Mouse (Mus musculus) spleen, adult 18-20 months (tissue): ENCODE data around the gene Kalrn.

Experiments used
- DNase-seq, 2 experiments: peaks; one replicate each; pipeline ENCODE4 v3.0.0; 2022; ENCODE audit warnings: mixed read lengths in 2 of 2

Gene Kalrn

GRCm38 (mm10) chr16:34167042-34167441 is 406.3 kb downstream of the Kalrn start:
- DNase-seq, result no peak

- no peak for DNase-seq
Observed at GRCm38 (mm10) chr16:34163086-34163485, 410.2 kb downstream of the Kalrn start.

DNA sequence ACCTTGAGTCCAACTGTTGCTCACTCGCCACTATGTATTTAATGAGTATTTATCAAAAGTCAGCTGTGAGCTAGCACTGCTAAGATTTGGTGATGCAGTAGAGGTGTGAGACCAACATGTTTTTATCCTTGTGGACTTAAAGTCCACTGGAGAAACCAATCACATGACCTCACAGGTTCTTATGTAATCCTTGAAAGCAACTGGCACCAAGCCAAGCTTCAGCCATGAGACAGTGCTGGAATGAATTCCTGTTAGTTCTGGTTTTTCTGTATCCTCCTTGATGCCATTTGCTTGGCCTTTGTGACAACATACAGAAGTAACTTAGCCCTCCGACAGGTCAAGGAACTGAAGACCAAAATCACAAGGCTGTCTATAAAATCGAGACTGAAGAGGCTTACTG is 413.8 kb downstream of the Kalrn start:
- DNase-seq, result no peak

GRCm38 (mm10) chr16:34157386-34158135 is 415.8 kb downstream of the Kalrn start:
- no peak for DNase-seq

- no peak for DNase-seq
Observed at GRCm38 (mm10) chr16:34155696-34156095, 417.6 kb downstream of the Kalrn start.

- no peak for DNase-seq
Observed at GRCm38 (mm10) chr16:34154903-34155302, 418.4 kb downstream of the Kalrn start.

DNA sequence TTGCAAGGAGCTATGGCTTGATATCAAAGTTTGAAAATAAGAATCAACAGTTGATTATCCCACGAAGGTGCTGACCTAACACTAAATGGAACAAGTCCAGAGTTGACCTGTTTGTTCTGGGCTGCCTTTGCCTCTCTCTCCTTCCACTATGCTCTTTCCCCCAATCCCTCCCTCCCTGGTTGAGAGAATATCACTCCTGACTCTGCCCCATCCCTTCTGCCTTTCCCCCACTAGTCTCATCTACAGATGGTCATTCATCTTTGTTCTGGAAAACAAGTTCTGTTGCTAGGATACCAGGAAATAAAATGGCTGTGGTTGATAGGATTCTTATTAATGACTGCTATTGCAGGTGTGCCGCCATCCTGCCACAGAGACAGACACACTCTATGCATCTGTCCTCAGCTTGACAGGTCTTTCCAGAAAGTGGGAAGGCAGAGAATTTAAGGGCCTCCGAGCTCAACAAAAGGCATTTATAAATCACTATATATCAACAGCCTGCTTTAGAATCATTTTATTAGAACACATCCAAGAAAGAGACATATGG is 421.7 kb downstream of the Kalrn start:
- no peak for DNase-seq

DNA sequence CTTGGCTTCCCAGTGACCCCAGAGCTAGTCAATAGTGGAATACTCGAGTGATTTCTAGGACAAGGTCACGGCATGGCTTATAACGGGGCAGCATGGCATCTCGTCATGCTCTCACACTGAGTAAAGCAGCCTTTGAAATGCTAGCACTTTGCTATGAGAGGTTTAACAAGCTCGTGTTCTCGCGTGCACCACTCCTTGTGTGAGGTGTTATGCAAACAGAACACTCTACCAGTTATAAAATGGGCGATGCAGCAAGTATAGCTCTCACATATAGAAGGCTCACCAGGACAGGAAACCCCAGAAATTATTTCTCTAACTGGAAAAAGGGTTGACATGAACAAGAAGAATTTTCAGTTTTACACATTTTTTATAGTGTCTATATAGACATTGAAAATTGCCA is 431.7 kb downstream of the Kalrn start:
- DNase-seq, result no peak

- DNase-seq, result no peak
Observed at GRCm38 (mm10) chr16:34135074-34135473, 438.3 kb downstream of the Kalrn start.

GRCm38 (mm10) chr16:34134628-34135027 is 438.7 kb downstream of the Kalrn start:
- no peak for DNase-seq

DNA sequence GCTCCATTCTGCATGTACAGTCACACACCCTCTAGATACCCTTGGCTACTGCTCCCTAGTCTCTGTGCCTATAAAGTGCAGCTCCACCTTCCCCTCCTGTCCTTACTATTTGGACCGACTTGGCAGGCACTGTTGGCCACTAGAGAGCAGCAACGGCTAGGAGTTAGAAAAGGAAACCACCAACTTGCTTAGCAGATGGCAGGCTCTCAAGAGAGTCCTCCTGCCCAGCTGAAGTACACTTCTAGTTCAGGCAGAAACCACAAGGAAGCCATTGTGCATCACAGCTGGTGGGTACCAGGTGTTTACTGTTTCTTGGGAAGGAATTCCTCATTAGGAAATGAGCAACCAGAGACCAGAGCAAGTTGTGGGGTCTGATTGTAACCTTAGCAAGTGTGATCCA is 447.7 kb downstream of the Kalrn start:
- DNase-seq, result peak; percentile 24 to 57

DNA sequence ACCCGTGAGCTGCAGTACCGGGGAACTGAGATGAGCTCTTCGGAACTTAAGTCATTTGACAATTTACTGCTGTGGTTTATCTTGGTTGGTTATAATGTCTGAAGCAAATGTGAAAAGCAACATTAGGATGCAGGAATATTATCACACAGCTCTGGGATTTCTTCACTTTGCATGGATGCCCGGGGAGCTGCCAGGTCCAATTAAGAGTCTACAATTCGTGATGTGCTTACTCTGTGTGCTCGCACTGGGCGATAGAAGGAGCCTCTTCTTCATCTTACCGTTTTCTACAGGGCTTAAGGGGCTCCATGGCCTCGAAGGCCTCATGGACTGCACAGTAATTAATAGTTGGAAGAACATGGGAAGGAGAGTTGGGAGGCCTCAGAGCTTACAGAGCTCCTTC is 450.8 kb downstream of the Kalrn start:
- no peak for DNase-seq

GRCm38 (mm10) chr16:34121288-34121687 is 452.0 kb downstream of the Kalrn start:
- DNase-seq, result no peak

- no peak for DNase-seq
Observed at GRCm38 (mm10) chr16:34120801-34121201, 452.5 kb downstream of the Kalrn start.

- DNase-seq, result no peak
Observed at GRCm38 (mm10) chr16:34119844-34120243, 453.5 kb downstream of the Kalrn start.

- DNase-seq, result no peak
Observed at GRCm38 (mm10) chr16:34119370-34119769, 454.0 kb downstream of the Kalrn start.

DNA sequence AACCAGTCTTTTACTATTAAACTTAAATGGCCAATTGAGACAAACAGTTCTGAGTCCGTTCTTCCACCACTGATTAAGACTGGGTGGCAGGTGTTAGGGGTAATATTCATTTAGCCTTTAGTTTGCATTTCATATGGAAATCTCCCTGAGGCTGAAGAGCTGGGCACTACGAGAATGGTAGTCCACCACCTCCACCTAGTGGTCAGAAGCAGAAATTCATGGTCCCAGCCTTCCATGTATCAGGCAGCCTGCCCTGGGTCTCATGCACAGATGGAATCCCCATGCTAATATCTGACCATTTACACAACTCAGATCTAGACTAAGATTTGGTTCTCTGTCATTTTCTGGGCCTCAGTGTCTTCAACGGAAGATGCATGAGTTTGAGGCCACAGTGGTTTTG is 458.7 kb downstream of the Kalrn start:
- DNase-seq, result peak in 1 of 2 experiments; percentile 58

DNA sequence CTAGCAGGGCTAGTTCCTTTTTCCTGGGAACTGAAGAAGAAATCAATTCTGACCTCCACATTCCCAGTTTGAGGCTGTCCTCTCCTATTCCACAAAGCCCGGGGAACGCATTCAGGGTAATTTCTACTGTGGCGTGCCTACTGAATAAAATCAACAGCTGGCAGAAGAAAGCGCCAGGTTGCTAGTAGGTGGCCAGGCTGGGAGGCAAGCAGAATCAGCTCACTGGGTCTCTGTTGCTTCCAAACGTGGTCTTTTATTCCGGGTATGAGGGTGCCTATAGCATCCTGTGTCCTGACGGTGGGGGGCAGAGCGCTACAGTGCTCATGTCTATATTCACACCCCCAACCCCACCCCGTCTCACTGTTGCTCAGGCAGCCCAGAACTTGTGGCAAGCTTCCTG is 460.2 kb downstream of the Kalrn start:
- no peak for DNase-seq

DNA sequence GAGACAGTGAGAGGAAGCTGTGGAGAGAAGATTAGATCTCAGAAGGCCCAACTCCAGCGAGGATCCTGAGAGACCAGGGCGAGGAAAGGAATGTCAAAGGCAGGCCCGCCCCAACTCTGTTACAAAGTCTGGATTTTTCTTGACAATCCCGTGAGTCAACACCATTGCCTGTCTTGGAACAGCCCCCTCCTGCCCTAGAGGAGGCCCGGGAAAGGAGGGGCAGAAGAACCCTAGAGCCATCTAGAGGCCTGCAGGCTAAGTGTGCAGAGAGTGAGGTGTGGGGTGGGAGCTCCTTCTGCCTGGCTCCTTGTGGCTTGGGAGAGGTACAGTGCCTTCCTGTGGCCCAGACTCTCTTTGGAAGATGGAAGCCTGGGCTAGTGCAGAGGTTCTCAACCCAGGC is 460.8 kb downstream of the Kalrn start:
- no peak for DNase-seq

DNA sequence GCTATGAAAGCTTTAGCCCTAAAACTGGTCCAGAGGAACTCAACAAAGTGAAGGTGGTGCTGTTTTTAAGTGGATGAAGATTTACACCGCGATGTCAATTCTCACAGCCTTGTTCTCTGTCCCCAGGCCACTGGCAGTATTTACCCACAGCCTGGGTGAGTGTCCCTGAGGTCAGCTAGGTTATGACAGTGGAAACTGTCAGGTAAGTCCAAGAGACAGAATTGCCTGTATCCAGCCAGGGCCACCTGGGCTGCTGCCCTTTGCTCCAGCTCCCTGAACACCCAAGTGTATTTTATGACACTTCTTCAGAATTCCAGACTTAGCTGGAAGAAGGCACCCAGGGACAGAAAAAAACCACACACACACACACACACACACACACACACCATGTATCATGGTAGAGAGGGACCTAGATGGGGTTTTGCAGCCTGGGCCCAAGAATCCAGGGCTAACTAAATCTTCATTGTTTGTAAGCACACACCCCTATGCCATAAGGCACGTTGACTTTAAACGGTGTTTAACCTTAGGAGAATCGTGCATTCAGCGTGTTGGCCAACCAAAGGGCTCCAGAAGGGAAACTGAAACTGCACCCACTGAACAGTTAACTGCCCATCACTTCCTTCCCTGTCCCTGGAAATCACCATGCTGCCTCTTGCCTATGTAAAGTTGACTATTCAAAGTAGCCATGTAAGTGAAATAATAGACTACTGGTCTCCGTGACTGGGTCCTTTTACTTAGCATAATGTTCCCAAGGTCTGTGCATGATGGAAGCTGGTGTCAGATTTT is 462.3 kb downstream of the Kalrn start:
- peak in 1 of 2 experiments; percentile 10 for DNase-seq

GRCm38 (mm10) chr16:34104427-34104826 is 468.9 kb downstream of the Kalrn start:
- DNase-seq, result no peak

- DNase-seq, result no peak
Observed at GRCm38 (mm10) chr16:34102742-34103141, 470.6 kb downstream of the Kalrn start.

DNA sequence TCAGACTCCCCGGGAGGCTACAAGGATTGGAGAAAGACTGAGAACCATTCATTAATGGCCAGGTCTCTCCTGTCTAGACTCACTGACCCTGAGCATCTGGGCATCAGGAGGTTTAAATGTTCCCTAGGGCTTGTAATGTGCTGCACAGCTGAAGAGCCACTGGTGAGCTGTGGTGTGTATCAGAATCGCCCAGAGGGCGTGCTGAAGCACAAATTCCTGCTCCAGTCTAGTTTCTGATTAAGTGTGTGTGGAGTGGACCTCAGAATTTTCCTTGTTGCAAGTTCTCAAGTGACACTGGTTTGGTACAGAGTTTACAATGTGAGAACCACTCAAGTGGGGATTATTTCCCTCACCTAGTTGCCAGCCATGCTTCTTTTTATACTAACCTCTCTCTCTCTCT is 473.5 kb downstream of the Kalrn start:
- DNase-seq, result no peak

DNA sequence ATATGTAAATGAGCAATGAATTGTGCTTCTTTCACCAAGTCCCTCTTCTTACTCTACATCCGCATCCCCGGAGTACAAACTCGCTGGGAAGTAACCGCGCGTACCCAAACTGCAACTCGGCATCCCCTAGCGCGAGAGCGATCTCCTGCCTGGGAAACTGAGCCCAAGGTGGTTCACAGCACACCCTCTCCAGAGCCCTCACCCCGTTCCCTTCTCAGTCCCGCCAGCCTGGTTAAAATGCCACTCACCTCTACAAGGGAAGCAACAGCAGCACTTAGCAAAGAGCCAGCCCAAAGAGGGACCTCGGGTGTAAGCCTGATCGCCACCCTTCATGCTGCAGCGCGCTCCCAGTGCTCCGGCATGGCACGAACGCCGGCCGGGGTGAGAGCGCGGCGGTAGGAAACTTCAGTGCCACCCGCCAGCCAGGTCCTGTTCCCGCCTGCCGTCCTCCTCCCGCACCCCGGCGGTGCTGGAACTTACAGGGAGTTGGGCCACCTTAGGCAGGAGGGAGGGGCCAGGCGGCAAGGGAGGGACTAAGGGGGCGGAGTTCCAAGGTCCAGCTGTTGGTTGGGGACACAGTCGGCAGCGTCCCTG is 477.7 kb downstream of the Kalrn start:
- DNase-seq, result peak; percentile 40 to 60
